Mouse (Mus musculus) brain, embryonic 14.5 days (tissue): ENCODE measurements around the gene Tepsin.

ENCODE experiments used
- CTCF ChIP-seq: fragments of 200-500 bp; IDR thresholded peaks from 2 replicates; pipeline ENCODE4 v1.5.1; 2012; ENCODE audit warnings: inconsistent platforms, mild to moderate bottlenecking, moderate library complexity, borderline replicate concordance; ENCODE audit not compliant: insufficient read depth, insufficient read length; ENCODE audit errors: extremely low read depth
- POLR2A ChIP-seq: fragments of 200-500 bp; IDR thresholded peaks from 2 replicates; pipeline ENCODE4 v1.6.1; 2012; ENCODE audit warnings: mild to moderate bottlenecking, inconsistent platforms, borderline replicate concordance; ENCODE audit not compliant: poor library complexity, insufficient read depth, insufficient read length, severe bottlenecking; ENCODE audit errors: extremely low read depth

- TF ChIP-seq CTCF (no peak), POLR2A (no peak)
Observed at GRCm38 (mm10) chr11:120126845-120127244, 28.3 kb upstream of the Tepsin start.
